Mouse (Mus musculus): ENCODE data around the gene Ppp1r36. TPM values are rescaled to one million over a fixed set of nuclear protein-coding genes. Genes with fewer than 3 reads are reported as not detected.

The Ppp1r36 gene
- 1 to 10 TPM in 1 of 2 experiments, under 1 TPM in 1; 0.79 to 1.0 TPM for total RNA-seq (2021)

- intact Hi-C loops (cut with DNase I), result no loop called here
- DNase-seq, result peak; percentile 33 to 35
These were observed at the start of gene Ppp1r36 for GRCm38 (mm10) chr12:76417433-76417854. TSS of gene Ppp1r36 (plus strand) at chr12:76417538.

GRCm38 (mm10) chr12:76368201-76368789, 49.0 kb upstream of the Ppp1r36 start:
- DNase-seq, result peak in 1 of 2 experiments; percentile 19
- intact Hi-C loops (cut with DNase I), result no loop called here

- DNase-seq, result no peak
- intact Hi-C loops (cut with DNase I), result no loop called here
These were observed 48.5 kb upstream of the Ppp1r36 start for GRCm38 (mm10) chr12:76368790-76369205.

- intact Hi-C loops (cut with DNase I), result no loop called here
- peak; percentile 86 to 89 for DNase-seq
These were observed 47.9 kb upstream of the Ppp1r36 start, which contains the start of gene Zbtb25 for GRCm38 (mm10) chr12:76369206-76369977. TSS of gene Zbtb25 (minus strand) at chr12:76369602.

GRCm38 (mm10) chr12:76369978-76370830, 47.1 kb upstream of the Ppp1r36 start, which contains the start of gene Zbtb1:
TSS of gene Zbtb1 (plus strand) at chr12:76370266.
- intact Hi-C loops (cut with DNase I), result loop anchor here (2.0 kb wide), 1 partner anchor 33 kb away; no protein-coding TSS in a partner anchor
- peak; percentile 89 for DNase-seq

- intact Hi-C loops (cut with DNase I), result loop anchor here (2.0 kb wide), 1 partner anchor 32 kb away; no protein-coding TSS in a partner anchor
- peak; percentile 87 to 90 for DNase-seq
These were observed 46.3 kb upstream of the Ppp1r36 start for GRCm38 (mm10) chr12:76370831-76371571.

GRCm38 (mm10) chr12:76372046-76372445, 45.3 kb upstream of the Ppp1r36 start:
- intact Hi-C loops (cut with DNase I), result no loop called here
- no peak for DNase-seq

- peak in 1 of 2 experiments; percentile 25 for DNase-seq
- intact Hi-C loops (cut with DNase I), result no loop called here
These were observed 44.2 kb upstream of the Ppp1r36 start for GRCm38 (mm10) chr12:76372881-76373818.

GRCm38 (mm10) chr12:76373991-76374390, 43.3 kb upstream of the Ppp1r36 start:
- no peak for DNase-seq
- intact Hi-C loops (cut with DNase I), result no loop called here

- intact Hi-C loops (cut with DNase I), result no loop called here
- DNase-seq, result no peak
These were observed 42.4 kb upstream of the Ppp1r36 start for GRCm38 (mm10) chr12:76374911-76375310.

- intact Hi-C loops (cut with DNase I), result no loop called here
- no peak for DNase-seq
These were observed 41.8 kb upstream of the Ppp1r36 start for GRCm38 (mm10) chr12:76375506-76375905.

GRCm38 (mm10) chr12:76376649-76377048, 40.7 kb upstream of the Ppp1r36 start:
- peak; percentile 31 to 38 for DNase-seq

GRCm38 (mm10) chr12:76377059-76377458, 40.3 kb upstream of the Ppp1r36 start:
- DNase-seq, result no peak
- intact Hi-C loops (cut with DNase I), result no loop called here

More at GRCm38 (mm10) chr12:76376649-76377048, 40.7 kb upstream of the Ppp1r36 start:
- intact Hi-C loops (cut with DNase I), result no loop called here

- no peak for DNase-seq
- intact Hi-C loops (cut with DNase I), result no loop called here
These were observed 39.6 kb upstream of the Ppp1r36 start for GRCm38 (mm10) chr12:76377726-76378125.

GRCm38 (mm10) chr12:76378556-76378955, 38.8 kb upstream of the Ppp1r36 start:
- DNase-seq, result no peak
- intact Hi-C loops (cut with DNase I), result no loop called here

GRCm38 (mm10) chr12:76380151-76380550, 37.2 kb upstream of the Ppp1r36 start:
- intact Hi-C loops (cut with DNase I), result no loop called here
- no peak for DNase-seq

- intact Hi-C loops (cut with DNase I), result no loop called here
- no peak for DNase-seq
These were observed 32.0 kb upstream of the Ppp1r36 start for GRCm38 (mm10) chr12:76385342-76385741.

GRCm38 (mm10) chr12:76388794-76389193, 28.5 kb upstream of the Ppp1r36 start:
- intact Hi-C loops (cut with DNase I), result no loop called here

More at GRCm38 (mm10) chr12:76388794-76389193, 28.5 kb upstream of the Ppp1r36 start:
- no peak for DNase-seq

All from heart, postnatal 10 days (tissue).